Mouse (Mus musculus) skeletal muscle tissue, adult 2 months (tissue): Measurements from ENCODE around the gene Gm10837.

Experiments
- DNase-seq: peaks from one replicate; pipeline ENCODE4 v3.0.0-alpha.2; 2012; ENCODE audit warnings: low read depth, low spot score

Gene Gm10837

DNA sequence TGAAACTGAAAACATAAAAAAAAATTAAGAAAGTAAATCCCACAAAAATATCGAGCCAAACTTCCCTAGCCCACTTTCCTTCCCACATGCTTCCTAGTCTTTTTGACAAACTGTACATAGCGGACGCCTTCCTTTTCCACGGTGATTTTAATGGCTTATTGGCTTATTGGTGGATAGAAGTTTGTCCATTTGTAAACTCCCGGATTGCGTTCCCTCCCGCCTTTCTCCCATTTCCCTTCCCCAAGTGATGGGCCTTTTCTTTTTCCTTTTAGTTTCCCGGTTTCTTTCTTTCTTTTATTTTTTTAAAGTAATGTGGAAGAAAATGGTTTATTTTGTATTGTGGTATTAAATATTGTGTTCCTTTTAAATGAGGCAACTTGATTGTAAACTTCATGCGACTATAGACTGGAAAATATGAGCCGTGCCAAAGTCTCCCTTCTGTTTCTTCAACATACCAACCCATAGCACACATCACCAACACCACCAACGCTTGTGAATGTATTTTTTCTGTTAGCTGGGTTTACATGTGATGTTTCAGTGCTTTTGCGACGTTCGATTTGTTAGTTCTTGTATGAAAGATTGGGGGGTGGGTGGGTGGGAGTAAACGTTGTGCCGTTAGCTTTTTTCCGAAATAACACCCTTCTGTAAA is 10.8 kb upstream of the Gm10837 start:
- DNase-seq: no peak

GRCm38 (mm10) chr14:122480355-122480754 is 10.0 kb upstream of the Gm10837 start:
- no peak for DNase-seq

DNA sequence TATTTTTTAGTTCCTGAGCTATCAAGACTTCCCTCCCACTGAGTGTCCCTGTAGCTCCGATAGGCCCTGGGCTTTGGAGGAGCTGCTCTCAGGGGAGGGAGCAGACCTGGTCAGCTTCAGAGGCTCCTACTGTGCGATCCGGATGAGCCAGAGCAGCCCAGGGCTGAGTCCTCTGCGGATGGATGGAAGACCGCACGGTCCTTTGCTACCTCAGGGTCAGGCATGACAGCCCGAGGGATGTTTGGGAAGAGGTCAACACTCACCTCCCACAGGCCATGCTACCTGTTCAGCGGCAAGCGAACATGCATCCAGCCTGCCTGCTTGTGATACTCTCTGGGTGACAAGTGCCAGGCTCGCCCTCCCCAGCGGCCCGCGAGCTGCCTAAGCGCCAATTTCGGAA is 9.2 kb upstream of the Gm10837 start:
- no peak for DNase-seq

DNA sequence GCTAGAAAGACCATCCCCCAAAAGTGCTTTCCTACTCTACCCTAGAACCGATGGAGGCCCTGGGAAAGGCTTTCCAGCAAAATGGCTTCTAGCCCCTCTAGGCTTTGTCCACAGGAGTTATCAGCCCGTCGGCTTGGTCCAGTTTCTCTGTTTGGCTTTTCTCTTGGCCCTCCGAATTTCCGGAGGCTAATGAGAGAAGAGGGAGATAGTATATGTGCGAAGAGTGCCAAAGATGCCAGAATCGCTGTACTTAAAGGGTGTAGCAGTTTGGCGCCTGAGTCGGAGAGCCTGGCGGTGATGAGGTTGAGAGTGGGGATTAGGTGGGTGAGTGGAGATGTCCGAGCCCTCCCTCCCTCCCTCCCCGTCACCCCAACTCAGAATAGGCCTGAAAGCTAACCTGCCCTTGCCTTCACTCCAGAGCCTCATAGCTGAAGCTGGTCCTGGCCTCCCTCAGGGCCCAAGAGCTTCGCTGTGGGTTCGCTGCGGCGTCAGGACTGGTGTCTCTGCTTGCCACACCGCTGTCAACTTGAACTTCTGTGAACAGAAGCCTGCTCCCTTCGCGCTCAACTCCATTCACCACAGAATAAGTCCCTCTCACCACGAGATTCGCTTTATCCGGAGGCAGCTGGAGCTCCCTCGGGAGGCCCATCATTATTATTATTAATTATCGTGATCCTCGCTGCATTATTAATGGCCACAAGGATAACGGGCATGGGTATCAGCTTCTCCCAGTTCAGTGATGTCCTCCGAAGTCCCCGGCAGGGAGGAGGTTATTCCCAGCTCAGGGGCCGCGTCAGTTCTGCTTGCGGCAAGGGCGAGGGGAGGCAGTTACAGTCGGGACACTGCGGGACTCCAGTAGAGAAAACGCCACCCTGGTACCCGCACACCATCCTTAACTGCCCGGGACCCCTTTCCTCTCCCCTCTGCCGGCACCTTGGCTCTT is 8.0 kb upstream of the Gm10837 start:
- DNase-seq: no peak

GRCm38 (mm10) chr14:122483024-122483385 is 7.4 kb upstream of the Gm10837 start:
- no peak for DNase-seq

GRCm38 (mm10) chr14:122483556-122484421 is 6.6 kb upstream of the Gm10837 start:
- no peak for DNase-seq

GRCm38 (mm10) chr14:122484458-122484843 is 5.9 kb upstream of the Gm10837 start:
- DNase-seq: no peak

GRCm38 (mm10) chr14:122484844-122485551 is 5.4 kb upstream of the Gm10837 start:
- no peak for DNase-seq

- no peak for DNase-seq
Measured at GRCm38 (mm10) chr14:122485635-122486181, 4.7 kb upstream of the Gm10837 start.

- DNase-seq: no peak
Measured at GRCm38 (mm10) chr14:122486611-122487010, 3.8 kb upstream of the Gm10837 start.

DNA sequence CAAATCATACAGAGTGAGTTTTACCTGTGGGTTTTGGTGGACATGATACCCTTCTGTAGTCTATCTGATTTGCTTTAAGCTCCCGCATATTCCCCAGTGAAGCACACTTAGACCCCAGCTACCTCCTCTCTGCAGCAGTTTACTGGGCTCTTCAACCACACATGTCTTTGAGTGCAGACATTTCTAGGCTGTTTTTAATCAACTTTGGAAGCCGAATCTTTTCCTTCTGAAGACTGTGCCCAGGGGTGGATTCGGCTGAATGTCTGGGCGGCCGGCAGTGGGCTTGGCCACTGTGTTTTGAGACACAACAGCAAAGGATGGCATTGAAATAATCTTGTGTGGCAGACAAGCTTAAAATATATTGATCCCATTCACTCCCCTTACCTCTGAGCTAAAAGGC is 3.0 kb upstream of the Gm10837 start:
- DNase-seq: no peak

DNA sequence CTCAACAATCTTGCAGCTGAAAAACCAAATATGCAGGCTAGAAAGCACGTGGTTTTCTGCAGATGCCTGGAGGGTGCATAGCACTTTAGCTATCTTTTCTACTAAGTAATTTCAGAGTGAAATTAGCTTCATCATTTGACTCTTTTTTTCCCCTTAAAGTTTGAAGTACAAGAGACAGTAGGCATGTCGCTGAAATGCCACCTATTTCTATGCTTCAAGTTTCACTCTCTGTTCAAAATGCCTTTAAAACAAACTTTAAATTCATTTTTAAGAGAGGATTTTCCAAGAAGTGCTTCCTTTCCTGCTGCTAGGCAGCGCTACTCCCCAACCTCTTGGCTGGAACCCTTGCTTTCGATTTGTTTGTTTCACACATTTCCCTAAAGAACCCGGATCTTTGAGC is 1.3 kb upstream of the Gm10837 start:
- no peak for DNase-seq

DNA sequence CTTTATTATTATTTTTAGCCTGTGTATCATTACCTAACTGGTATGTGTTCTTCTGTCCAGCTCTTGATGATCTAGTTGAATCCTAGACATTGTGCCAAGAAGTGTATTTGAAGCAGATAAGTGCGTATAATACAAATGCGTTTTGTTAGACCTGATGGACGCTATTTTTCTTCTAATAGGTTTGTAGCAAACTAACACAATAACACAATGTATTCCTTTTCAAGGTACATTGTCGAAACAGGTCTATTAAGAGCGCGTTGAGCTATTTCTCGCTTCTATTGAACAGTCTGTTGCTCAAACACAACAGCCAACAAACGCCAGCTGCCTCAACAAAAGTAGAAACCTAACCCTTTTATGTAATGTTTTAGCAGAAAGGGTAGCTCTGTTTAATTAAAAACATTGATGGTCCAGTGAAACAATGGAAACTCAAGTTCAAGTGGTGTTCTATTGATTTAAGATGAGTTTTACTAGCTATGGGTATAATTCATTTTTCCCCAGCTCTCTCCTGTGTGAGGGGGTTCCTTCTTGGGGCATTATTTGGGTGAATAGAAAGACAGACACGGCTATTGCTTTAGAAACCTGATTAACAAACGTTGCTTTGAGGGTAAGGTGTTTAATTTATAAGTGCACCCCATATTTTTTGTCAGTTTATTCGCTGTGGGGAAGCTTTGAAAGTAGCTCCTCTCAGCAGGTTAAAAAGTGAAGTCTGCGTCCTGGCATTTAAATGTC is 536 bp upstream of the Gm10837 start:
- DNase-seq: no peak

DNA sequence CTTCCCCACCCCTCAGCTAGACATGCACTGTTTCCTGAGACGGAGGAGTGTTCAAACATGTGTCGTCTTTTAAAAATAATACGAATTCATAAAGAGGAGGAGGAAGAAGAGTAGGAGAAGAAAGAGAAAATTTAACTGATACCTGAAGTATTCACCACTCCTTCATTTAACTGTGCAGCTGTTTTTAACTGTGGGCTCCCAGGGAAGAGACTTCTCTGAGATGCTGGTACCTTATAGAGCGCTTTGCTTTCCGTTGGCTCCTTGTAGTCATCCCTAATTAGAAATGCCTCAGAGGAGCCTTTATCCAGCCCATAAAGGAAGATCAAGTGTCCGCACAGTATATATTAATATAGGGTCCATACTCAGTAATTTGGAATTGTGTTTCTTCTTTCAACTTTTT is 1.1 kb downstream of the Gm10837 start:
- no peak for DNase-seq

GRCm38 (mm10) chr14:122492015-122492414 is 1.6 kb downstream of the Gm10837 start:
- DNase-seq: no peak

GRCm38 (mm10) chr14:122509058-122509457 is 18.7 kb downstream of the Gm10837 start:
- no peak for DNase-seq

DNA sequence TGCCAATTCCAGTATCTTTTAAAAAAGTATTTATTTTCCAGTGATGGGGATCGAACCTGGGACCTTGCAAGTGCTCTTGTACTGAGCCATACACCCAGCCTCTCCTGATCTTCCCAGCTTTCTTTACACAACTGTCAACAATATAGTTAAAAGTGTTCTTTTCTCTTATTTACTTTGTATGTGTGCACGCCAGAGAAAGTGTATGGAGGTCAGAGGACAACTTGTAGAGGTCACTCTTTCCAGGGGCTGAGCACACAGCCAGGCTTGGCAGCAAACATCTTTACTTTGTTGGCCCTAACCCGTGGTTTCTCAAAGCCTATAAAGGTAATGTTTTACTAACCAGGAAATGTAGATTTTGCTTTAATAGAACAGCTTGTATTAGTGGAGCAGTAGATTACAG is 21.1 kb downstream of the Gm10837 start:
- DNase-seq: no peak

DNA sequence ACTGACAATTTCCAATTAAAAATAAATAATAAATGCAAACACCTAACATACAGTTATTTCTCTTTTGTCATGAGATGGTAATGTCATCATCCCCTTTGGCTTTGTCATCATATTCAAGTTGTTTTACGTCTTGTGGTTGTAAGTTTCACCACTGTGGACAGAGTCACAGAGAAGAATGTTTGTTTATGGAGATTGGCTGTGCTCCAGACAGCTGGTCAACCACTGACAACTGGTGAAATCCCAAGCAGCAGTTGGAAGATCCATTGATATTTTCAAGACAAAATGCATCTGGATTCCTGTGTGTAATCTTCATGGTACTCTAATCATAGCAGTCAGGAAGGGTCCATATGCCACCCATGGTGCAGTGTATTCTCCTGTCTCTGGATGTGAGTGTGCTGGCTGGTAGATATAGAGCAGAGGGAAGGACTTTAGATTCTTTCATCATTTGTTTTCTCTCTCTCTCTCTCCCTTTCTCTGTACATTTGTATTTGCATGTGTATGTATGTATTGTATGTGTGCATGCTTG is 23.2 kb downstream of the Gm10837 start:
- no peak for DNase-seq

- no peak for DNase-seq
Measured at GRCm38 (mm10) chr14:122528475-122528874, 38.1 kb downstream of the Gm10837 start.
